18 mouse cellular contexts compared by ENCODE assay signal in genomic region chr3:80874081-80874480, GRCm38 (mm10). TPM values are rescaled to one million over a fixed set of nuclear protein-coding genes. Genes with fewer than 3 reads are reported as not detected.
DNase-seq lines count a peak whose midpoint lies in the region; ATAC-seq and TF ChIP-seq lines count a peak whose summit lies in the region.
"Had no signal": no experiment of that assay in that cellular context is flagged by ENCODE, and none has a peak within 500 bp of the region (broad histone marks: within the 10 kb centered on the region; RNA-seq: fewer than 3 reads in every experiment).

No protein-coding gene starts in this region.

- no peaks in the 10 kb centered on the region for H3K9me3 ChIP-seq in forebrain, embryonic 14.5 days (replicated peaks; ENCODE audit: control insufficient read depth, low read length)
- H3K9me3 ChIP-seq in forebrain, embryonic 11.5 days (ENCODE audit: control insufficient read depth, low read length): no peaks in the 10 kb centered on the region
- H3K9me3 ChIP-seq: heart, embryonic 13.5 days; hindbrain, embryonic 15.5 days had no signal

- H3K36me3 ChIP-seq in forebrain, embryonic 14.5 days (ENCODE audit: control insufficient read depth, insufficient read depth, low read length): no peaks in the 10 kb centered on the region
- no peaks in the 10 kb centered on the region for H3K36me3 ChIP-seq in forebrain, embryonic 11.5 days (ENCODE audit: control insufficient read depth, insufficient read depth, low read length)
- H3K36me3 ChIP-seq: heart, embryonic 13.5 days had no signal

- no peak overlapping the region for H3K27ac ChIP-seq in forebrain, embryonic 14.5 days (ENCODE audit: low read depth, low read length)
- no peak overlapping the region for H3K27ac ChIP-seq in forebrain, embryonic 11.5 days (ENCODE audit: low read depth, low read length)
- 0 out of 2 replicates have a peak overlapping the region, but pooled peaks have one; percentile 36 for H3K27ac ChIP-seq in layer of hippocampus, adult 2 months
- H3K27ac ChIP-seq: gastrocnemius, adult 2 months; heart, embryonic 13.5 days; hindbrain, embryonic 15.5 days had no signal

- H3K9ac ChIP-seq in forebrain, embryonic 14.5 days (ENCODE audit: low read length): no peak overlapping the region
- no peak overlapping the region for H3K9ac ChIP-seq in forebrain, embryonic 11.5 days (ENCODE audit: low read length)
- H3K9ac ChIP-seq: heart, embryonic 13.5 days; hindbrain, embryonic 15.5 days had no signal

- H3K4me2 ChIP-seq in forebrain, embryonic 14.5 days (ENCODE audit: low read length): no peak overlapping the region
- H3K4me2 ChIP-seq in forebrain, embryonic 11.5 days (ENCODE audit: low read depth, low read length, severe bottlenecking): no peak overlapping the region
- H3K4me2 ChIP-seq: heart, embryonic 13.5 days; hindbrain, embryonic 15.5 days had no signal

- no peak for TF ChIP-seq CTCF in layer of hippocampus, adult 2 months (conservative IDR thresholded peaks at IDR 0.05)

- 80% methylated on average over 5 of the region's 5 CpGs for WGBS in forebrain, embryonic 14.5 days
- 80% methylated on average over 5 of the region's 5 CpGs for WGBS in forebrain, embryonic 11.5 days

- no peak for ATAC-seq in forebrain, embryonic 14.5 days
- ATAC-seq in forebrain, embryonic 11.5 days (replicated peaks; ENCODE audit: low FRiP score): no peak
- ATAC-seq in activated CD4-positive, CD25-positive, alpha-beta regulatory T cell, adult 4 months: no peak

- no peaks in the 10 kb centered on the region for H3K4me1 ChIP-seq in forebrain, embryonic 14.5 days (ENCODE audit: control insufficient read depth, insufficient read depth, low read length)
- H3K4me1 ChIP-seq in forebrain, embryonic 11.5 days (replicated peaks; ENCODE audit: control insufficient read depth, insufficient read depth, low read length): no peaks in the 10 kb centered on the region
- H3K4me1 ChIP-seq: heart, embryonic 13.5 days; hindbrain, embryonic 15.5 days had no signal

- H3K4me3 ChIP-seq in forebrain, embryonic 14.5 days (ENCODE audit: low read depth, low read length): no peak overlapping the region
- H3K4me3 ChIP-seq in forebrain, embryonic 11.5 days (ENCODE audit: low read depth, low read length): no peak overlapping the region
- H3K4me3 ChIP-seq in layer of hippocampus, adult 2 months: no peak overlapping the region
- H3K4me3 ChIP-seq: gastrocnemius, adult 2 months; heart, embryonic 13.5 days; hindbrain, embryonic 15.5 days had no signal

- peak; percentile 22 for DNase-seq in forebrain, embryonic 14.5 days (ENCODE audit: low spot score)
- no peak for DNase-seq in forebrain, embryonic 11.5 days (ENCODE audit: low spot score)
- DNase-seq in layer of hippocampus, adult 2 months (ENCODE audit: low spot score in 2 of 2): no peak
- DNase-seq in layer of hippocampus, postnatal 10 days (ENCODE audit: low spot score in 2 of 2): no peak
- DNase-seq in brain, adult 2 months (ENCODE audit: low read depth, low spot score): peak; percentile 35
- peak; percentile 29 for DNase-seq in mesoderm, embryonic 11.5 days (ENCODE audit: low read depth, low spot score)
- no peak for DNase-seq in gastrocnemius, postnatal 10 days
- DNase-seq: adrenal gland, postnatal 14 days; cerebellum, adult 2 months; cerebellum, postnatal 10 days; gastrocnemius, adult 2 months; gastrocnemius, postnatal 36 days; heart, adult 11 months; heart, postnatal 36 days had no signal

- H3K27me3 ChIP-seq in forebrain, embryonic 14.5 days (replicated peaks; ENCODE audit: control insufficient read depth, insufficient read depth, low read length): no peaks in the 10 kb centered on the region
- H3K27me3 ChIP-seq in forebrain, embryonic 11.5 days (ENCODE audit: control insufficient read depth, insufficient read depth, low read length): no peaks in the 10 kb centered on the region
- H3K27me3 ChIP-seq: heart, embryonic 13.5 days; hindbrain, embryonic 15.5 days had no signal

RNA-seq across cellular contexts. Expression of gene Glrb, which starts 39.4 kb away (rescaled TPM):
- polyA plus RNA-seq in forebrain, embryonic 14.5 days (2014; fragmentation: Nextera tagmentation; extraction: Ambion mirVana): 29.1 and 35.3 TPM in 2 replicates
- polyA plus RNA-seq in forebrain, embryonic 11.5 days (2014; fragmentation: Nextera tagmentation; extraction: Ambion mirVana): 10.9 and 11.0 TPM in 2 replicates
- 100 to 1,000 TPM; 139 to 144 TPM for total RNA-seq in layer of hippocampus, adult 2 months (2021)
- total RNA-seq in layer of hippocampus, postnatal 10 days (2021): 100 to 1,000 TPM; 118 to 126 TPM
- not detected for polyA plus RNA-seq in activated CD4-positive, CD25-positive, alpha-beta regulatory T cell, adult 4 months (2017; shearing (Covaris generic))
- 1 to 10 TPM in 1 of 2 experiments, under 1 TPM in 1; 0.45 to 1.4 TPM for total RNA-seq in gastrocnemius, postnatal 10 days (2021)
- total RNA-seq: MEL had no signal

Comparison
In these comparisons a context has a peak if more than half of its experiments do, and no peak if none do; other contexts are left out.
1. DNase-seq: peak in forebrain, embryonic 14.5 days (single experiment), brain, adult 2 months (single experiment) and mesoderm, embryonic 11.5 days (single experiment); none in forebrain, embryonic 11.5 days (single experiment), layer of hippocampus, adult 2 months (0 of 2), layer of hippocampus, postnatal 10 days (0 of 2) and gastrocnemius, postnatal 10 days (single experiment).
2. RNA of gene Glrb, which starts 39.4 kb away (total RNA-seq): 139 to 144 TPM in layer of hippocampus, adult 2 months and 118 to 126 TPM in layer of hippocampus, postnatal 10 days; 0.45 to 1.4 TPM in gastrocnemius, postnatal 10 days; every median in the first group is over 10 times any median in the second.